Mouse (Mus musculus): ENCODE results near the gene Dapp1. TPM values are rescaled to one million over a fixed set of nuclear protein-coding genes. Genes with fewer than 3 reads are reported as not detected.

Gene Dapp1
- total and polyA plus RNA-seq, 3 experiments = 53.5 to 63.6 (median 62.8) TPM

GRCm38 (mm10) chr3:137918172-137918931 lies 63.0 kb downstream of the Dapp1 start, which contains the start of gene Lamtor3 (continued):
- TF ChIP-seq CHD1 (IDR thresholded peaks at IDR 0.05; ENCODE audit: low read depth, low read length) (peak; percentile 65; the same call in 1 of the 2 replicates), E2F4 (IDR thresholded peaks at IDR 0.05; ENCODE audit: insufficient replicate concordance, low read depth, low read length) (peak; percentile 68; the same call in 1 of the 2 replicates), PAX5 (IDR thresholded peaks at IDR 0.05; ENCODE audit: low read length) (no peak), ZNF384 (IDR thresholded peaks at IDR 0.05; ENCODE audit: low read depth, low read length) (peak; percentile 99), ZKSCAN1 (IDR thresholded peaks at IDR 0.05; ENCODE audit: borderline replicate concordance, low read depth, low read length) (no peak; the same call in 1 of the 2 replicates), ZC3H11A (IDR thresholded peaks at IDR 0.05; ENCODE audit: low read depth, low read length) (no peak), MAZ (IDR thresholded peaks at IDR 0.05; ENCODE audit: low read depth, low read length) (peak; percentile 73), MXI1 (IDR thresholded peaks at IDR 0.05; ENCODE audit: low read depth, low read length) (peak; percentile 98), UBTF (IDR thresholded peaks at IDR 0.05; ENCODE audit: low read depth, low read length) (peak; percentile 95), JUN (IDR thresholded peaks at IDR 0.05; ENCODE audit: insufficient read depth, low read depth, low read length) (no peak), JUND (conservative IDR thresholded peaks at IDR 0.05; ENCODE audit: low read depth, low read length) (no peak), CTCF (conservative IDR thresholded peaks at IDR 0.05 in 1 of 2, IDR thresholded peaks at IDR 0.05 in 1 of 2; ENCODE audit: low read depth in 2 of 2, low read length in 2 of 2) (no peak), POLR2A (IDR thresholded peaks at IDR 0.05; ENCODE audit: low read depth, low read length) (peak; percentile 95), NELFE (IDR thresholded peaks at IDR 0.05; ENCODE audit: low read depth, low read length) (peak; percentile 98), TBP (conservative IDR thresholded peaks at IDR 0.05; ENCODE audit: low read depth, low read length) (peak; percentile 91), MYC (IDR thresholded peaks at IDR 0.05; ENCODE audit: low read depth, low read length) (peak; percentile 96), POLR2AphosphoS2 (IDR thresholded peaks at IDR 0.05; ENCODE audit: low read depth, low read length) (peak; percentile 95), KAT2A (IDR thresholded peaks at IDR 0.05; ENCODE audit: insufficient replicate concordance, low read length) (peak; percentile 89), SMC3 (IDR thresholded peaks at IDR 0.05; ENCODE audit: low read depth, low read length) (peak; percentile 21; the same call in 1 of the 2 replicates), RAD21 (IDR thresholded peaks at IDR 0.05; ENCODE audit: low read depth, low read length) (no peak; the same call in none of the 2 replicates)

- peak overlapping the region; percentile 84 for H3K9ac ChIP-seq (ENCODE audit: insufficient read depth, low read depth)
- peak overlapping the region; percentile 99 for H3K4me2 ChIP-seq (ENCODE audit: insufficient read depth, low read depth, poor library complexity, severe bottlenecking)
- dilution Hi-C loops (cut with MboI; ENCODE audit: extremely low pct_ligation_motif_present, extremely low pct_unique_long_range_greater_than_20kb, low sequenced_read_pairs) = no loop called here
- peak overlapping the region; percentile 60 to 89 (median 87) for H3K4me3 ChIP-seq (replicated peaks in 1 of 3; ENCODE audit: low read depth in 2 of 3, low read length in 2 of 3, poor library complexity in 1 of 3)
- H3K27me3 ChIP-seq (replicated peaks) = no peaks in the 10 kb centered on the region
- H3K4me1 ChIP-seq (ENCODE audit: control insufficient read depth in 1 of 2, insufficient read depth in 2 of 2) = peaks cover 6 to 34% of the 10 kb centered on the region in 2 experiments
- H3K36me3 ChIP-seq (replicated peaks in 1 of 2; ENCODE audit: control insufficient read depth in 1 of 2, insufficient read depth in 1 of 2, low read length in 1 of 2) = peaks cover 17 to 26% of the 10 kb centered on the region in 2 experiments
- H3K79me2 ChIP-seq (replicated peaks; ENCODE audit: control insufficient read depth, extremely low read depth, insufficient read depth, poor library complexity, severe bottlenecking) = peaks cover 31% of the 10 kb centered on the region
- in situ Hi-C loops (cut with MboI; ENCODE audit: low pct_ligation_motif_present, low pct_unique_long_range_greater_than_20kb, low sequenced_read_pairs) = loop anchor here (5.0 kb wide), 1 partner anchor 50 kb away; the partner anchor contains the start of gene Dnajb14
- DNase-seq (ENCODE audit: extremely low read depth) = peak; percentile 51
- no peak for TF ChIP-seq RAD21 (IDR thresholded peaks at IDR 0.05; ENCODE audit: low read depth, low read length)
- no peak for TF ChIP-seq KAT2A (IDR thresholded peaks at IDR 0.05; ENCODE audit: insufficient replicate concordance, low read length)
- no peak for TF ChIP-seq E2F4 (IDR thresholded peaks at IDR 0.05; ENCODE audit: insufficient replicate concordance, low read depth, low read length)
- TF ChIP-seq JUN (IDR thresholded peaks at IDR 0.05; ENCODE audit: insufficient read depth, low read depth, low read length) = no peak
- TF ChIP-seq MXI1 (IDR thresholded peaks at IDR 0.05; ENCODE audit: low read depth, low read length) = no peak
- no peak for TF ChIP-seq MAZ (IDR thresholded peaks at IDR 0.05; ENCODE audit: low read depth, low read length)
- TF ChIP-seq MYC (IDR thresholded peaks at IDR 0.05; ENCODE audit: low read depth, low read length) = no peak
- TF ChIP-seq TCF12 (IDR thresholded peaks at IDR 0.05; ENCODE audit: low read depth, low read length) = no peak
- no peak for TF ChIP-seq NRF1 (IDR thresholded peaks at IDR 0.05; ENCODE audit: low read depth, low read length)
- no peak for TF ChIP-seq MEF2A (IDR thresholded peaks at IDR 0.05; ENCODE audit: borderline replicate concordance, low read depth, low read length)
- TF ChIP-seq ELF1 (IDR thresholded peaks at IDR 0.05; ENCODE audit: low read depth, low read length) = no peak
- no peak for TF ChIP-seq CTCF (conservative IDR thresholded peaks at IDR 0.05 in 1 of 2, IDR thresholded peaks at IDR 0.05 in 1 of 2; ENCODE audit: low read depth in 2 of 2, low read length in 2 of 2)
- no peak for TF ChIP-seq MAX (IDR thresholded peaks at IDR 0.05; ENCODE audit: low read length)
- no peak for TF ChIP-seq ETS1 (conservative IDR thresholded peaks at IDR 0.05; ENCODE audit: low read depth, low read length)
- H3K27ac ChIP-seq (ENCODE audit: insufficient read depth, low read depth) = peak overlapping the region; percentile 61
- H3K9me3 ChIP-seq (replicated peaks; ENCODE audit: low read length) = no peaks in the 10 kb centered on the region
These were observed 63.6 kb downstream of the Dapp1 start for GRCm38 (mm10) chr3:137917694-137918171.

All from CH12.LX (cell line).